Mouse (Mus musculus): ENCODE data around the gene Rufy4.
A peak's percentile ranks its signal among the peaks of the same experiment; 100 is the strongest.

- TF ChIP-seq CTCF (conservative IDR thresholded peaks at IDR 0.05; ENCODE audit: low read length), result peak; percentile 82
- TF ChIP-seq NANOG (IDR thresholded peaks at IDR 0.05; ENCODE audit: borderline replicate concordance, low read length), result no peak
Observed at GRCm38 (mm10) chr1:74139415-74139814, 14.1 kb downstream of the Rufy4 start.

Data from E14TG2a.4 (cell line).